Mouse (Mus musculus) brain, embryonic 18.5 days (tissue): ENCODE measurements around the gene Pim2.

Experiments used
- DNase-seq: peaks from one replicate; pipeline ENCODE4 v3.0.0-alpha.2; 2012; ENCODE audit warnings: low read depth, low spot score

The Pim2 gene

GRCm38 (mm10) chrX:7878007-7878419 lies at the start of gene Pim2:
Pim2 (plus strand) TSS chrX:7878262.
- DNase-seq = peak; percentile 72

GRCm38 (mm10) chrX:7837146-7837545 lies 40.9 kb upstream of the Pim2 start:
- DNase-seq = no peak

DNA sequence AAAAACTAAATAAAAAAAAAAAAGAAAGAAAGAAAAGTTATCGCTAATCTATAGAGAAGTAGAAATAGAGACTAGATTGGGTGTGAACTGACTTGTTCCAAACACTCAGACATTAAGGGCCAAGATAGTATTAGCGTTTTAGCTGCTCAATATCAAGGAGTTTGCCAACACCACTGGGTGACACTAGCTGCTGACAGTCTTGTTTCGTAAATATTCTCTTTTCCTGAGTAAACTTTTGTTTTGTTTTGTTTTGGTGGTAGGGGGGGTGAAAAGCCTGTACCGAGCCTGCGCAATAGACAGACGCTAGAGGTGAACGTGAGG lies 37.3 kb upstream of the Pim2 start:
- no peak for DNase-seq

DNA sequence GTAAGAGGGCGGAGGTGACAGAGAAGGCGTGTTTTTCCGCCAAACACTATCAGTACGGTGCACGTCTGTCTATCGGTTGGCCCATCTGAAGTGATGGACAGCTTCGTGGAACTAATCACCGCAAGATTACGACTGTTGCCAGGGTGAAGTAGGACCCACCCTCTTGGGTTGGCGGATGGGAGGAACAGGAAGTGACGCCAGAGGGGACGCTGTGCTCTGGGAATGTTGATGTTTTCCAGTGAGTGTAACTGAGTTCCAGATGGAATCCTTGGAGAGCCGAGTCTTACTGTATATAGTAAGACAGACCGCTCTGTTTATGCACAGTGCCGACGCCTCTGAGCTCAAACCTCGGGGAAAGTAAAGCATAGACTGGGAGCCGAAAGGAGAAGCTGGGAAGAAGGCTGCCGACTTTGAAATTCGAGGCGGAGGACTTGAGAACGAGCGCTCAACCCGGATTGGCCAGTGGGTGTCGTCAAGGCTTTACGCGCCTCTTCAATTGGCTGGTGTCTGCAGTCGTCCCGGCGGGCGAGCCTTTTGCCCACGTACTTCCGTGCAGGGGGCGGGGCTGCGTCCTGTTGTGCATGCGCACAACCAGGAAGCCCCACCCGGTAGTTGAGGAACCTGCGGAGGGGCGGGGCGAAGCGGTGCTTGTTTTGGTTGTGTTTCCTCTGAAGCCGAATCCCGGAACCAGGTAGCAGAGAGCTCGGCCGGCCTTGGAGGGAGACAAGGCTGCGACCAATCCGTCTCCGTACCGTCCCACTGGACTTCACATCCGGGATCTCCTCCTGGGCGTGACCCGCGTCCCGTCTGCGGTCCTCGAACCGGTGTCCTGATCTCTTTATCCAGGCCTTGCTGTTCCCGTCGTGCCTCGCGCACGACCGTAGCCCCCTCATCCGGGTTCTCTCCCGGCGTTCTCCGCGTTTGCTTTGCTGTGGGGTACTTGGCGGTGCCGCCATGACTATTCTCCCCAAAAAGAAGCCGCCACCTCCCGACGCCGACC lies 36.6 kb upstream of the Pim2 start, which contains the start of gene Otud5:
TSS of gene Otud5 (plus strand) at position 202 of the 1,000 bp plus-strand sequence.
- peak; percentile 93 for DNase-seq

DNA sequence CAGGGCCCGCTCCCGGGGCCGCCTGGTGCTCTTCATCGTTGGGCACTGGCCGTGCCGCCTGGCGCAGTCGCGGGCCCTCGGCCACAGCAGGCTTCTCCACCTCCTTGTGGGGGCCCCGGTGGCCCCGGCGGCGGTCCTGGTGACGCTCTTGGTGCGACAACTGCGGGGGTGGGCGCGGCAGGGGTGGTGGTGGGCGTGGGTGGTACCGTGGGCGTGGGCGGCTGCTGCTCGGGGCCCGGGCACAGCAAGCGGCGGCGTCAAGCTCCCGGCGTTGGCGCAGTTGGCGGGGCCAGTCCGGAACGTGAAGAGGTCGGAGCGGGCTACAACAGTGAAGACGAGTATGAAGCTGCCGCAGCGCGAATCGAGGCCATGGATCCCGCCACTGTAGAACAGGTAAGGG lies 35.7 kb upstream of the Pim2 start:
- no peak for DNase-seq

GRCm38 (mm10) chrX:7847845-7848244 lies 30.2 kb upstream of the Pim2 start:
- DNase-seq = no peak

DNA sequence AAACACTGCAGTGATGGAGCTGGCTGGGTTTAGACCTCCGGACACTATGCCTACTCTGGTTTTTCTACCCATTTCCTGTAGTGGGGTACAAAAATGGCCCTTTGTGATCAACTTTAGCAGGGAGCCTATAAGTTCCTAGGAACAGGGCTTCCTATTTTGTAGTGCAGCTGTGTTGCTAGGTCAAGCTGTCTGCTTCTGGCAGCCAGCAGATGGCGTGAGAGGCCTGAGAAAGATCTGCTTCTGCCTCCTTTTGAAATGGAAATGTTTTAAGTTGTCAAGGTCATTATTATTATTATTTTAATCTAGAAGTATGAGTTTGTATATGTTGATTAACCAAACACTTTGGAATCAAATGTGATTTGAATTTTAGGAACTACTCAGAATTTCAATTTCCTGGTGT lies 23.5 kb upstream of the Pim2 start:
- DNase-seq = no peak

DNA sequence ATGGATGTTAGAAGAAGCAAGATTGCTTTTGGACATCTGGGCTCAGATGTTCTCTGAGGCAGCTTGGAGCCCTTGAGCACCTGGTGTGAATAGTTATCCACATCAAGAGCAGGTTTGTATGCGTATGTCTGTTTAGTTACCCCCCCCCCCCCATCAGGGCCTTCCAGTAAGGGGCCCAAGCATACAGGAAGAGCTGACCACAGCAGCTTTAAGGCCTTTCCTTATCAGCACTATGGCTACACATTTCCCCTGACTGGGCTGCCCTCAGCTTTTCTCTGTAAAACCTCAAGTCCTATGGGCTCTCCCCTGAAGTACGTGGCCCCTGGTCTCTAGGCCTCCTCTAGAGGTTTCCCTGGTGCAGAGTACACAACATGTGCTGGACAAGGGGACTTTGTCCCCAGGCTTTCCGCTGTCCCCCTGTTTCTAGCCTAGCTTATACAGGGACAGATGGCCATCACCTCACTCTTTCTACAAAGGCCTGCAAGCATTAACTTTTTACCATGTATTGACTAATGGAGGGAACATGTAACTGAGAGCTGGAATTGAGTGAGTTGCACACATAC lies 18.8 kb upstream of the Pim2 start:
- DNase-seq = no peak

DNA sequence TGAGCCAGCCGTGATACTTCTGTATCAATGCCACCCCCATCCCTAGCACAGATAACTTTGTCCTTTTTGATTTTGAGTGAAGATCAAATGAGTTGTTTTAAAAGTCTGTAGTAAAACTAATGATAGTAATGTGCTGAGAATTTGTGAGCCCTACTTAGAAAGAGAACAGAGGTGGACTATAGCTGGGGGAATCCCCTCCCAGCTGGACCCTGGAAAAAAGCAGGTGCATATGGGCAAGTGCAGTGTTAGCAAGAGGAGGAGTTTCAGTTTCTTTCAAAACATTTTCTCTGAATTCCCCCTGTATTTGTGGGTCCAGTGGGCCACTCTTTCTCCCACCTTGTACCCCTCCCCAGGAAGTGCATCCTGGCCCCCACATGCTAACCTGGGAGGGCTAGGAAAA lies 14.9 kb upstream of the Pim2 start:
- DNase-seq = no peak

DNA sequence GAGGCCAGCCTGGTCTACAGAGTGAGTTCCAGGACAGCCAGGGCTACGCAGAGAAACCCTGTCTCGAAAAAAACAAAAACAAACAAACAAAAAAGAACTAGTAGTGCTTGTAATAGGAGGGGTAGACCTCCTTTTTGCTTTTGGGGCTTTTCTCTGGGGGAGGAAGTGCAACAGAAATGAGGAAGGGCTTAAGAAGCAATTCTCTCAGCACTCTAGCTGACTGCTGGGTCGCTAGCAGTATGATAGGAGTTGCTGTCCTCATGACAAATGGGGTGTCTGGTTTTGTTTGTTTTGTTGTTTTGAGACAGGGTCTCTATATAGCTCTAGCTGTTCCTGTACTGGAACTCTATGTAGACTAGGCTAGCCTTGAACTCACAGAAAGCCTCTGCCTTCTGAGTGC lies 13.5 kb upstream of the Pim2 start:
- DNase-seq = no peak

DNA sequence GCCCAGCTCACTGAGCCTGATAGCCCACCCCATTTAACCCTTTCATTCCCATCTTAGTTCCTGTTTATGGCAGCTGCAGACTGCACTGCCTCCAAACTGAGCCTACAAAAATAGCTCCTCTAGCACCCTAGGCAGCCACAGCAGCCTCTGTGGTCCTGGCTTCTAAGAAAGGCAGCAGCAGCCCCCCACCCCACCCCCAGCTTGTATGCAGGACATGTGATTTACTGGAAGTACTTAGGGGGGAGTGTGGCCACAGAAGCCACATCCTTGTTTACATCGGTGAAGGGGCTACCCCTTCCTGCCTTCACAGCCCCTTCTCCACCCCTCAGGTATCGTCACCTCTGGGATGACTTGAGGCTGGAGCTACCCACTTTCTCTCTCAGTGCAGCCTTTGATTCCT lies 12.7 kb upstream of the Pim2 start:
- no peak for DNase-seq

- DNase-seq = no peak
Measured at GRCm38 (mm10) chrX:7865786-7866185, 12.3 kb upstream of the Pim2 start.

GRCm38 (mm10) chrX:7867141-7867540 lies 10.9 kb upstream of the Pim2 start:
- DNase-seq = no peak

DNA sequence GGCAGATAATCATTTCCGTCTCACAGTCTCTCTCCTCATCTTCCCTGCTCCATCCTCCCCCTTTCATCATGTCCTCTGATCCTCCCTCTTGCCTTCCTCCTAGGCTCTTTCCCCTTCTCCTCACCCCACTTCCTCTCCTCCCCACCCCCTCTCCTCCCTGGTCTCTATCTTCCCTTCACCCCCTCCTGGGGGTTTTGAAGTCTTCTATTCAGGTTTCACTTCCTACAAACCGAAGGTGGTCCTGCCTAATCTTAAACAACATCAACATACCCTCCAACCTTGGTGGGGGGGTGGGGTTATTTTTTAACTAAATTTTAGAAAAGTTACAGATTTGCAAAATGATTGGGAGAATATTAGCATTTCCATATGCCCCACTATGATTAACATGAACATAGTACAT lies 9.6 kb upstream of the Pim2 start:
- no peak for DNase-seq

- no peak for DNase-seq
Measured at GRCm38 (mm10) chrX:7869826-7870225, 8.2 kb upstream of the Pim2 start.

- DNase-seq = no peak
Measured at GRCm38 (mm10) chrX:7878495-7878894, 433 bp downstream of the Pim2 start.

GRCm38 (mm10) chrX:7879819-7880218 lies 1.8 kb downstream of the Pim2 start:
- DNase-seq = peak; percentile 51

- peak; percentile 66 for DNase-seq
Measured at GRCm38 (mm10) chrX:7883841-7884567, 5.9 kb downstream of the Pim2 start, which contains the start of gene Slc35a2. Slc35a2 (plus strand) TSS chrX:7884028.

DNA sequence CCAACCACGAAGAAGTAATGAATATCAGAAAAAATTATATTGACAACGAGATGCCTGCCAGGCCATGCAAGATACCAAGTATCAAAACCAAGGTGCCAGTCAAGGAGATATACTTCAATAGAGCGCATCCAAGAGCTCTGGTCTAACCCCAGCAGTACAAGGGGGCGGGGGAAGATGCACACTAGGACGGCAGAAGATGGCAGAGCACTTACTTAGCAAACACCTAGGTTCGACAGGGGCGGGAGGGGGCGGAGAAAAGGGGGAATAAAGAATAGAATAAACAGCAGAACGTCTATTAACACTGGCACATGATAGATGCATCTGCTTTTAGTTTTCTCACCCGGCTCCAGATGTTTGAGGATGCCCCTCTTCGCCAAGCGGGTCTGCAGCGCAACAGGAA lies 20.1 kb downstream of the Pim2 start:
- no peak for DNase-seq

GRCm38 (mm10) chrX:7898880-7899874 lies 21.1 kb downstream of the Pim2 start, which contains the start of the genes Pqbp1 and Timm17b:
Pqbp1 (minus strand) TSS chrX:7899269.
Timm17b (plus strand) TSS chrX:7899357.
- DNase-seq = peak; percentile 89

DNA sequence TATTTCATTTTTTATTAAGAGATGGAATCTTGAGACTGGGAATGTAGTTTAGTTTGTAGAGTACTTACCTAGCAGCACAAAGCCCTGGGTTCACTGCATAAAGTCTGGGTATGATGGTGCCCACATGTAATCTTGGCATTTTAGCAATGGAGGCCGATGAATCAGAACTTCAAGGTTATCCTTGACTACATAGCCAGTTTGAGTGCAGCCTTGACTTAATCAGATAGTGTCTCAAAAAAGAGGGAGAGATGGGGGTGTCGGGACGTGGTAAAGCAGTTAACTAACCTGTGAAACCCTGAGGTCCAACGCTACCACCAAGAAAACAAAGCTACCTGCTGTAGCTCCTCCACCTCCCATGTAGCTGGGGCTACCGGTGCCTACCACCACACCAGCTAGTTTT lies 26.4 kb downstream of the Pim2 start:
- no peak for DNase-seq
